Mouse (Mus musculus): ENCODE results near the gene Ksr1. TPM values are rescaled to one million over a fixed set of nuclear protein-coding genes. Genes with fewer than 3 reads are reported as not detected.

Gene Ksr1
- polyA plus RNA-seq, 1 experiment from 2014 or later, result 4.4 TPM

- no peaks in the 10 kb centered on the region for H3K36me3 ChIP-seq (ENCODE audit: control insufficient read depth, insufficient read depth, low read length)
These were observed 9.1 kb upstream of the Ksr1 start for GRCm38 (mm10) chr11:79155348-79155747.

GRCm38 (mm10) chr11:79152696-79153095 lies 6.5 kb upstream of the Ksr1 start:
- ATAC-seq (replicated peaks; ENCODE audit: insufficient number of reproducible peaks, low FRiP score, low TSS enrichment), result no peak

More at GRCm38 (mm10) chr11:79155348-79155747, 9.1 kb upstream of the Ksr1 start:
- Histone ChIP-seq H3K27me3 (ENCODE audit: control insufficient read depth, insufficient read depth, low read length) (no peaks in the 10 kb centered on the region), H3K27ac (ENCODE audit: low read depth, low read length) (no peak overlapping the region), H3K4me2 (no peak overlapping the region), H3K4me1 (ENCODE audit: control insufficient read depth, insufficient read depth, low read length) (peaks cover 4% of the 10 kb centered on the region; the same call in 1 of the 2 replicates), H3K9ac (ENCODE audit: low read depth, low read length) (no peak overlapping the region), H3K9me3 (replicated peaks; ENCODE audit: control insufficient read depth, low read length) (no peaks in the 10 kb centered on the region), H3K4me3 (ENCODE audit: low read depth, low read length) (no peak overlapping the region)
- 70% methylated on average over 6 of the region's 6 CpGs for WGBS (ENCODE audit: insufficient replicate concordance)
- ATAC-seq (replicated peaks; ENCODE audit: insufficient number of reproducible peaks, low FRiP score, low TSS enrichment), result no peak

GRCm38 (mm10) chr11:79151874-79152273 lies 5.7 kb upstream of the Ksr1 start:
- WGBS (ENCODE audit: insufficient replicate concordance), result 65% methylated on average over 7 of the region's 7 CpGs
- Histone ChIP-seq H3K27ac (ENCODE audit: low read depth, low read length) (no peak overlapping the region), H3K9me3 (replicated peaks; ENCODE audit: control insufficient read depth, low read length) (no peaks in the 10 kb centered on the region), H3K9ac (ENCODE audit: low read depth, low read length) (no peak overlapping the region), H3K4me1 (ENCODE audit: control insufficient read depth, insufficient read depth, low read length) (no peaks in the 10 kb centered on the region; the same call in 1 of the 2 replicates), H3K4me3 (ENCODE audit: low read depth, low read length) (no peak overlapping the region), H3K36me3 (ENCODE audit: control insufficient read depth, insufficient read depth, low read length) (no peaks in the 10 kb centered on the region), H3K4me2 (no peak overlapping the region), H3K27me3 (ENCODE audit: control insufficient read depth, insufficient read depth, low read length) (no peaks in the 10 kb centered on the region)
- no peak for ATAC-seq (replicated peaks; ENCODE audit: insufficient number of reproducible peaks, low FRiP score, low TSS enrichment)

More at GRCm38 (mm10) chr11:79152696-79153095, 6.5 kb upstream of the Ksr1 start:
- H3K27ac ChIP-seq (ENCODE audit: low read depth, low read length), result no peak overlapping the region
- H3K4me3 ChIP-seq (ENCODE audit: low read depth, low read length), result no peak overlapping the region
- peaks cover 4% of the 10 kb centered on the region; the same call in 1 of the 2 replicates for H3K4me1 ChIP-seq (ENCODE audit: control insufficient read depth, insufficient read depth, low read length)
- no peaks in the 10 kb centered on the region for H3K27me3 ChIP-seq (ENCODE audit: control insufficient read depth, insufficient read depth, low read length)
- 60% methylated on average over 5 of the region's 5 CpGs for WGBS (ENCODE audit: insufficient replicate concordance)
- no peaks in the 10 kb centered on the region for H3K36me3 ChIP-seq (ENCODE audit: control insufficient read depth, insufficient read depth, low read length)
- H3K9ac ChIP-seq (ENCODE audit: low read depth, low read length), result no peak overlapping the region
- H3K4me2 ChIP-seq, result no peak overlapping the region
- H3K9me3 ChIP-seq (replicated peaks; ENCODE audit: control insufficient read depth, low read length), result no peaks in the 10 kb centered on the region

GRCm38 (mm10) chr11:79150301-79150700 lies 4.1 kb upstream of the Ksr1 start:
- H3K4me1 ChIP-seq (ENCODE audit: control insufficient read depth, insufficient read depth, low read length), result peaks cover under 1% of the 10 kb centered on the region; the same call in 1 of the 2 replicates
- no peak overlapping the region for H3K27ac ChIP-seq (ENCODE audit: low read depth, low read length)
- ATAC-seq (replicated peaks; ENCODE audit: insufficient number of reproducible peaks, low FRiP score, low TSS enrichment), result no peak
- H3K27me3 ChIP-seq (ENCODE audit: control insufficient read depth, insufficient read depth, low read length), result no peaks in the 10 kb centered on the region
- no peaks in the 10 kb centered on the region for H3K36me3 ChIP-seq (ENCODE audit: control insufficient read depth, insufficient read depth, low read length)
- WGBS (ENCODE audit: insufficient replicate concordance), result 57% methylated on average over 3 of the region's 3 CpGs
- no peak overlapping the region for H3K4me2 ChIP-seq
- H3K4me3 ChIP-seq (ENCODE audit: low read depth, low read length), result no peak overlapping the region
- H3K9me3 ChIP-seq (replicated peaks; ENCODE audit: control insufficient read depth, low read length), result no peaks in the 10 kb centered on the region
- H3K9ac ChIP-seq (ENCODE audit: low read depth, low read length), result no peak overlapping the region

- Histone ChIP-seq H3K4me2 (no peak overlapping the region), H3K27ac (ENCODE audit: low read depth, low read length) (no peak overlapping the region), H3K4me1 (ENCODE audit: control insufficient read depth, insufficient read depth, low read length) (peaks cover 6% of the 10 kb centered on the region), H3K9me3 (replicated peaks; ENCODE audit: control insufficient read depth, low read length) (no peaks in the 10 kb centered on the region), H3K9ac (ENCODE audit: low read depth, low read length) (no peak overlapping the region), H3K27me3 (ENCODE audit: control insufficient read depth, insufficient read depth, low read length) (no peaks in the 10 kb centered on the region), H3K4me3 (ENCODE audit: low read depth, low read length) (no peak overlapping the region), H3K36me3 (ENCODE audit: control insufficient read depth, insufficient read depth, low read length) (no peaks in the 10 kb centered on the region)
- WGBS (ENCODE audit: insufficient replicate concordance), result 57% methylated on average over 4 of the region's 4 CpGs
- ATAC-seq (replicated peaks; ENCODE audit: insufficient number of reproducible peaks, low FRiP score, low TSS enrichment), result no peak
These were observed 3.1 kb upstream of the Ksr1 start for GRCm38 (mm10) chr11:79149295-79149694.

- H3K27me3 ChIP-seq (ENCODE audit: control insufficient read depth, insufficient read depth, low read length), result no peaks in the 10 kb centered on the region
- H3K27ac ChIP-seq (ENCODE audit: low read depth, low read length), result no peak overlapping the region
- H3K4me2 ChIP-seq, result no peak overlapping the region
- no peak for ATAC-seq (replicated peaks; ENCODE audit: insufficient number of reproducible peaks, low FRiP score, low TSS enrichment)
- H3K36me3 ChIP-seq (ENCODE audit: control insufficient read depth, insufficient read depth, low read length), result no peaks in the 10 kb centered on the region
- H3K9ac ChIP-seq (ENCODE audit: low read depth, low read length), result no peak overlapping the region
- H3K4me3 ChIP-seq (ENCODE audit: low read depth, low read length), result no peak overlapping the region
- no peaks in the 10 kb centered on the region for H3K9me3 ChIP-seq (replicated peaks; ENCODE audit: control insufficient read depth, low read length)
- H3K4me1 ChIP-seq (ENCODE audit: control insufficient read depth, insufficient read depth, low read length), result peaks cover 11% of the 10 kb centered on the region
- 82% methylated on average over 4 of the region's 4 CpGs for WGBS (ENCODE audit: insufficient replicate concordance)
These were observed 2.6 kb upstream of the Ksr1 start for GRCm38 (mm10) chr11:79148783-79149182.

GRCm38 (mm10) chr11:79145283-79146265 lies 633 bp downstream of the Ksr1 start:
- peak overlapping the region; percentile 94 for H3K4me2 ChIP-seq
- no peaks in the 10 kb centered on the region for H3K9me3 ChIP-seq (replicated peaks; ENCODE audit: control insufficient read depth, low read length)
- H3K27ac ChIP-seq (ENCODE audit: low read depth, low read length), result peak overlapping the region; percentile 90
- H3K4me1 ChIP-seq (ENCODE audit: control insufficient read depth, insufficient read depth, low read length), result peaks cover 34% of the 10 kb centered on the region
- H3K9ac ChIP-seq (ENCODE audit: low read depth, low read length), result peak overlapping the region; percentile 94
- H3K4me3 ChIP-seq (ENCODE audit: low read depth, low read length), result peak overlapping the region; percentile 91
- H3K27me3 ChIP-seq (ENCODE audit: control insufficient read depth, insufficient read depth, low read length), result no peaks in the 10 kb centered on the region
- H3K36me3 ChIP-seq (ENCODE audit: control insufficient read depth, insufficient read depth, low read length), result no peaks in the 10 kb centered on the region
- under 1% methylated on average over 60 of the region's 62 CpGs for WGBS (ENCODE audit: insufficient replicate concordance)
- ATAC-seq (replicated peaks; ENCODE audit: insufficient number of reproducible peaks, low FRiP score, low TSS enrichment), result peak; percentile 28; the same call in 1 of the 2 replicates

- no peaks in the 10 kb centered on the region for H3K27me3 ChIP-seq (ENCODE audit: control insufficient read depth, insufficient read depth, low read length)
- ATAC-seq (replicated peaks; ENCODE audit: insufficient number of reproducible peaks, low FRiP score, low TSS enrichment), result no peak
- peak overlapping the region; percentile 91 for H3K4me3 ChIP-seq (ENCODE audit: low read depth, low read length)
- H3K27ac ChIP-seq (ENCODE audit: low read depth, low read length), result no peak overlapping the region
- no peaks in the 10 kb centered on the region for H3K36me3 ChIP-seq (ENCODE audit: control insufficient read depth, insufficient read depth, low read length)
- no peaks in the 10 kb centered on the region for H3K9me3 ChIP-seq (replicated peaks; ENCODE audit: control insufficient read depth, low read length)
- 74% methylated on average over 1 of the region's 1 CpGs for WGBS (ENCODE audit: insufficient replicate concordance)
- H3K9ac ChIP-seq (ENCODE audit: low read depth, low read length), result peak overlapping the region; percentile 94; the same call in 1 of the 2 replicates
- peak overlapping the region; percentile 94 for H3K4me2 ChIP-seq
- H3K4me1 ChIP-seq (ENCODE audit: control insufficient read depth, insufficient read depth, low read length), result peaks cover 39% of the 10 kb centered on the region
These were observed 1.5 kb downstream of the Ksr1 start for GRCm38 (mm10) chr11:79144741-79145140.
